Mouse (Mus musculus) MEL (cell line): Measurements from ENCODE around the gene Scn4b. TPM values are rescaled to one million over a fixed set of nuclear protein-coding genes. Genes with fewer than 3 reads are reported as not detected.

ENCODE experiments used
- DNase-seq: peaks from one replicate; pipeline ENCODE4 v3.0.0; 2011; ENCODE audit warnings: low read depth, low spot score
- H3K27ac ChIP-seq: 2 replicates; pipeline ENCODE4 v1.5.1; 2012; ENCODE audit warnings: low read depth, mild to moderate bottlenecking, control low read depth, low read length, moderate library complexity; ENCODE audit not compliant: control insufficient read depth
- H3K27me3 ChIP-seq, 2 experiments: fragments of 150-350 bp in 1 of 2; sonication (generic) in 1 of 2; 2 replicates each; pipeline ENCODE4 v1.6.1; 2012; ENCODE audit warnings: low read length in 2 of 2, mild to moderate bottlenecking in 2 of 2, improper control_type of control experiment in 1 of 2, moderate library complexity in 1 of 2; ENCODE audit not compliant: insufficient read depth in 2 of 2, control insufficient read depth in 1 of 2
- H3K36me3 ChIP-seq, 2 experiments: 2 replicates each; pipeline ENCODE4 v1.6.1; 2012 to 2014; ENCODE audit warnings: low read length in 2 of 2, improper control_type of control experiment in 1 of 2, inconsistent platforms in 1 of 2, mild to moderate bottlenecking in 1 of 2; ENCODE audit not compliant: insufficient read depth in 2 of 2, control insufficient read depth in 1 of 2
- H3K4me1 ChIP-seq, 2 experiments: fragments of 150-350 bp in 1 of 2; sonication (generic) in 1 of 2; 2 replicates each; pipeline ENCODE4 v1.6.1; 2012; ENCODE audit warnings: low read length in 2 of 2, improper control_type of control experiment in 1 of 2, mild to moderate bottlenecking in 1 of 2; ENCODE audit not compliant: insufficient read depth in 2 of 2, control insufficient read depth in 1 of 2
- H3K4me3 ChIP-seq, 2 experiments: fragments of 150-350 bp in 1 of 2; sonication (generic) in 1 of 2; 2 replicates each; pipeline ENCODE4 v1.5.1; 2012; ENCODE audit warnings: low read depth in 2 of 2, low read length in 2 of 2, mild to moderate bottlenecking in 2 of 2, moderate library complexity in 2 of 2, control low read depth in 1 of 2, improper control_type of control experiment in 1 of 2; ENCODE audit not compliant: control insufficient read depth in 1 of 2, insufficient read depth in 1 of 2
- H3K79me2 ChIP-seq: 2 replicates; pipeline ENCODE4 v1.6.1; 2012; ENCODE audit warnings: mild to moderate bottlenecking, low read length, moderate library complexity; ENCODE audit not compliant: control insufficient read depth, poor library complexity, insufficient read depth
- H3K9ac ChIP-seq: 2 replicates; pipeline ENCODE4 v1.6.1; 2012; ENCODE audit warnings: low read depth, mild to moderate bottlenecking, control low read depth, low read length, moderate library complexity; ENCODE audit not compliant: control insufficient read depth, poor library complexity, severe bottlenecking
- H3K9me3 ChIP-seq: fragments of 150-350 bp; sonication (generic); replicated peaks from 2 replicates; pipeline ENCODE4 v1.6.1; 2012; ENCODE audit warnings: mild to moderate bottlenecking, low read length, improper control_type of control experiment, moderate library complexity; ENCODE audit not compliant: insufficient read depth
- BHLHE40 ChIP-seq: IDR thresholded peaks from 2 replicates; pipeline ENCODE4 v1.6.1; 2012; ENCODE audit warnings: low read depth, mild to moderate bottlenecking, inconsistent platforms, low read length, improper control_type of control experiment, borderline replicate concordance
- CHD1 ChIP-seq: IDR thresholded peaks from 2 replicates; pipeline ENCODE4 v1.6.1; 2012; ENCODE audit warnings: low read depth, mild to moderate bottlenecking, inconsistent platforms, low read length, improper control_type of control experiment
- CTCF ChIP-seq, 3 experiments: IDR thresholded peaks in 2 of 3; conservative IDR thresholded peaks in 1 of 3; 2 replicates each; pipeline ENCODE4 v1.5.1; 2011 to 2012; ENCODE audit warnings: low read length in 3 of 3, low read depth in 2 of 3, mild to moderate bottlenecking in 2 of 3, improper control_type of control experiment in 1 of 3, inconsistent platforms in 1 of 3, mixed read lengths in 1 of 3, moderate library complexity in 1 of 3; ENCODE audit not compliant: control insufficient read depth in 1 of 3, insufficient read depth in 1 of 3, poor library complexity in 1 of 3, severe bottlenecking in 1 of 3
- E2F4 ChIP-seq: IDR thresholded peaks from 2 replicates; pipeline ENCODE4 v1.6.1; 2011; ENCODE audit warnings: low read depth, low read length, improper control_type of control experiment, borderline replicate concordance
- ELF1 ChIP-seq: IDR thresholded peaks from 2 replicates; pipeline ENCODE4 v1.6.1; 2014; ENCODE audit warnings: low read depth, mild to moderate bottlenecking, inconsistent platforms, low read length, improper control_type of control experiment, moderate library complexity
- EP300 ChIP-seq, 2 experiments: IDR thresholded peaks; 2 replicates each; pipeline ENCODE4 v1.6.1; 2011; ENCODE audit warnings: improper control_type of control experiment in 2 of 2, low read length in 2 of 2, low read depth in 1 of 2, mild to moderate bottlenecking in 1 of 2
- ETS1 ChIP-seq: IDR thresholded peaks from 2 replicates; pipeline ENCODE4 v1.6.1; 2012; ENCODE audit warnings: low read depth, mild to moderate bottlenecking, inconsistent platforms, low read length, improper control_type of control experiment, moderate library complexity
- GABPA ChIP-seq: IDR thresholded peaks from 2 replicates; pipeline ENCODE4 v1.6.1; 2012; ENCODE audit warnings: low read depth, mild to moderate bottlenecking, inconsistent platforms, low read length, improper control_type of control experiment, moderate library complexity
- GATA1 ChIP-seq: IDR thresholded peaks from 2 replicates; pipeline ENCODE4 v1.6.1; 2011; ENCODE audit warnings: low read depth, low read length, improper control_type of control experiment
- JUND ChIP-seq: IDR thresholded peaks from 2 replicates; pipeline ENCODE4 v1.6.1; 2011; ENCODE audit warnings: low read depth, mild to moderate bottlenecking, improper control_type of control experiment, low read length
- KAT2A ChIP-seq: conservative IDR thresholded peaks from 2 replicates; pipeline ENCODE4 v1.6.1; 2012; ENCODE audit warnings: low read depth, low read length, improper control_type of control experiment, inconsistent platforms
- MAFK ChIP-seq: IDR thresholded peaks from 2 replicates; pipeline ENCODE4 v1.6.1; 2011; ENCODE audit warnings: low read depth, mild to moderate bottlenecking, low read length, improper control_type of control experiment, borderline replicate concordance
- MEF2A ChIP-seq: IDR thresholded peaks from 2 replicates; pipeline ENCODE4 v1.6.1; 2014; ENCODE audit warnings: low read depth, mild to moderate bottlenecking, inconsistent platforms, low read length, improper control_type of control experiment; ENCODE audit not compliant: poor library complexity, insufficient replicate concordance, severe bottlenecking; ENCODE audit errors: extremely low read depth
- MXI1 ChIP-seq: IDR thresholded peaks from 2 replicates; pipeline ENCODE4 v1.6.1; 2011; ENCODE audit warnings: mild to moderate bottlenecking, low read depth, low read length, improper control_type of control experiment
- MYB ChIP-seq: IDR thresholded peaks from 2 replicates; pipeline ENCODE4 v1.6.1; 2011; ENCODE audit warnings: mild to moderate bottlenecking, low read depth, low read length, improper control_type of control experiment
- MYC ChIP-seq: IDR thresholded peaks from 2 replicates; pipeline ENCODE4 v1.6.1; 2011; ENCODE audit warnings: low read depth, mild to moderate bottlenecking, low read length, improper control_type of control experiment, moderate library complexity
- NELFE ChIP-seq: IDR thresholded peaks from 2 replicates; pipeline ENCODE4 v1.6.1; 2011; ENCODE audit warnings: low read depth, low read length, improper control_type of control experiment
- NRF1 ChIP-seq: IDR thresholded peaks from 2 replicates; pipeline ENCODE4 v1.6.1; 2014; ENCODE audit warnings: low read depth, mild to moderate bottlenecking, inconsistent platforms, low read length, improper control_type of control experiment, moderate library complexity; ENCODE audit not compliant: poor library complexity, insufficient read depth, severe bottlenecking
- POLR2A ChIP-seq, 2 experiments: IDR thresholded peaks; 2 replicates each; pipeline ENCODE4 v1.6.1; 2011 to 2012; ENCODE audit warnings: low read length in 2 of 2, mild to moderate bottlenecking in 2 of 2, control low read depth in 1 of 2, improper control_type of control experiment in 1 of 2, low read depth in 1 of 2, moderate library complexity in 1 of 2; ENCODE audit not compliant: control insufficient read depth in 1 of 2, insufficient read depth in 1 of 2, poor library complexity in 1 of 2
- POLR2AphosphoS2 ChIP-seq: IDR thresholded peaks from 2 replicates; pipeline ENCODE4 v1.6.1; 2011; ENCODE audit warnings: low read length, improper control_type of control experiment
- POLR2AphosphoS5 ChIP-seq: IDR thresholded peaks from 2 replicates; pipeline ENCODE4 v1.6.1; 2012; ENCODE audit warnings: low read depth, borderline replicate concordance, mild to moderate bottlenecking, inconsistent platforms, low read length, moderate library complexity, mixed read lengths
- RCOR1 ChIP-seq: IDR thresholded peaks from 2 replicates; pipeline ENCODE4 v1.6.1; 2012; ENCODE audit warnings: low read depth, mild to moderate bottlenecking, inconsistent platforms, low read length, improper control_type of control experiment
- SMC3 ChIP-seq: IDR thresholded peaks from 2 replicates; pipeline ENCODE4 v1.6.1; 2011; ENCODE audit warnings: low read depth, low read length, improper control_type of control experiment
- TAL1 ChIP-seq: IDR thresholded peaks from 2 replicates; pipeline ENCODE4 v1.6.1; 2012; ENCODE audit warnings: mild to moderate bottlenecking, inconsistent platforms, low read length, moderate library complexity, mixed read lengths
- TBP ChIP-seq: IDR thresholded peaks from 2 replicates; pipeline ENCODE4 v1.8.0; 2011; ENCODE audit warnings: low read depth, low read length, improper control_type of control experiment
- UBTF ChIP-seq: IDR thresholded peaks from 2 replicates; pipeline ENCODE4 v1.6.1; 2012; ENCODE audit warnings: low read depth, mild to moderate bottlenecking, inconsistent platforms, low read length, improper control_type of control experiment, moderate library complexity, borderline replicate concordance; ENCODE audit not compliant: insufficient read depth
- ZC3H11A ChIP-seq: IDR thresholded peaks from 2 replicates; pipeline ENCODE4 v1.6.1; 2012; ENCODE audit warnings: low read depth, mild to moderate bottlenecking, inconsistent platforms, low read length, improper control_type of control experiment
- ZKSCAN1 ChIP-seq: IDR thresholded peaks from 2 replicates; pipeline ENCODE4 v1.6.1; 2012; ENCODE audit warnings: low read depth, mild to moderate bottlenecking, inconsistent platforms, low read length, improper control_type of control experiment, moderate library complexity
- ZMIZ1 ChIP-seq: IDR thresholded peaks from 2 replicates; pipeline ENCODE4 v1.6.1; 2012; ENCODE audit warnings: low read depth, mild to moderate bottlenecking, inconsistent platforms, low read length, improper control_type of control experiment, moderate library complexity
- ZNF384 ChIP-seq: IDR thresholded peaks from 2 replicates; pipeline ENCODE4 v1.6.1; 2012; ENCODE audit warnings: low read depth, mild to moderate bottlenecking, inconsistent platforms, low read length, improper control_type of control experiment
- polyA plus RNA-seq, 2 experiments: library from polyadenylated mRNA; stranded (reverse) in 1 of 2; unstranded in 1 of 2; fragments of >175 nt in 1 of 2; fragments of >200 nt in 1 of 2; gene quantifications; 2 replicates each; pipeline versions ENCODE4 v1.2.1 to v1.2.4; 2012; ENCODE audit warnings: low replicate concordance in 2 of 2, low read depth in 1 of 2; ENCODE audit not compliant: insufficient read length in 2 of 2, insufficient read depth in 1 of 2, missing spikeins in 1 of 2
- total RNA-seq: library from RNA; depleted of rRNA; stranded (reverse); fragments of 300-350 nt; gene quantifications from 2 replicates; pipeline ENCODE4 v1.2.3, GENCODE M21; 2012

The Scn4b gene
- total and polyA plus RNA-seq, 3 experiments, result not detected

- no peaks in the 10 kb centered on the region for H3K9me3 ChIP-seq
- H3K27ac ChIP-seq, result no peak overlapping the region
- no peaks in the 10 kb centered on the region for H3K36me3 ChIP-seq
- no peak overlapping the region for H3K4me3 ChIP-seq
- no peaks in the 10 kb centered on the region for H3K79me2 ChIP-seq
- H3K9ac ChIP-seq, result no peak overlapping the region
- H3K4me1 ChIP-seq, result no peaks in the 10 kb centered on the region
- H3K27me3 ChIP-seq, result peaks cover 14% of the 10 kb centered on the region in 2 experiments
- no peak for TF ChIP-seq NRF1
- no peak for TF ChIP-seq POLR2AphosphoS2
- no peak for TF ChIP-seq NELFE
- TF ChIP-seq GABPA, result no peak
- no peak for TF ChIP-seq POLR2A (IDR thresholded peaks at IDR 0.05; ENCODE audit: control insufficient read depth in 1 of 2, insufficient read depth in 1 of 2, low read depth in 1 of 2, low read length in 2 of 2, poor library complexity in 1 of 2)
- TF ChIP-seq UBTF, result no peak
- TF ChIP-seq RCOR1, result no peak
- no peak for TF ChIP-seq ZMIZ1
- TF ChIP-seq E2F4, result no peak
- no peak for TF ChIP-seq ETS1
- no peak for TF ChIP-seq TAL1
- TF ChIP-seq TBP, result no peak
- TF ChIP-seq ZC3H11A, result no peak
- no peak for TF ChIP-seq EP300 (IDR thresholded peaks at IDR 0.05; ENCODE audit: low read depth in 1 of 2, low read length in 2 of 2)
- no peak for TF ChIP-seq JUND
- TF ChIP-seq MEF2A, result no peak
- TF ChIP-seq ZKSCAN1, result no peak
- no peak for TF ChIP-seq ZNF384
- peak; percentile 13 for DNase-seq
Measured at GRCm38 (mm10) chr9:45145533-45146266, 7.5 kb downstream of the Scn4b start.

- peaks cover 16 to 18% of the 10 kb centered on the region in 2 experiments for H3K27me3 ChIP-seq
- TF ChIP-seq EP300 (IDR thresholded peaks at IDR 0.05; ENCODE audit: low read depth in 1 of 2, low read length in 2 of 2), result no peak
- no peak for TF ChIP-seq MYB
- no peak for TF ChIP-seq POLR2AphosphoS5
- TF ChIP-seq GABPA, result no peak
- no peak for TF ChIP-seq MAFK
- TF ChIP-seq SMC3, result peak; percentile 77
- TF ChIP-seq ELF1, result no peak
- no peak for TF ChIP-seq MXI1
- TF ChIP-seq MEF2A, result no peak
- TF ChIP-seq JUND, result no peak
- no peak for TF ChIP-seq BHLHE40
- no peak for TF ChIP-seq NELFE
- peak; percentile 89 for TF ChIP-seq ZNF384
- peak; percentile 65 to 76 (median 71) for TF ChIP-seq CTCF (IDR thresholded peaks at IDR 0.05 in 2 of 3, conservative IDR thresholded peaks at IDR 0.05 in 1 of 3; ENCODE audit: control insufficient read depth in 1 of 3, insufficient read depth in 1 of 3, low read depth in 2 of 3, low read length in 3 of 3, poor library complexity in 1 of 3, severe bottlenecking in 1 of 3)
- TF ChIP-seq KAT2A, result no peak
- no peak for TF ChIP-seq UBTF
- TF ChIP-seq POLR2AphosphoS2, result no peak
- TF ChIP-seq GATA1, result no peak
- TF ChIP-seq CHD1, result no peak
- no peak for TF ChIP-seq MYC
Measured at GRCm38 (mm10) chr9:45146267-45146597, 8.0 kb downstream of the Scn4b start.

More at GRCm38 (mm10) chr9:45146267-45146597, 8.0 kb downstream of the Scn4b start:
- H3K9me3 ChIP-seq, result no peaks in the 10 kb centered on the region
- no peaks in the 10 kb centered on the region for H3K4me1 ChIP-seq
- H3K4me3 ChIP-seq, result no peak overlapping the region
- H3K9ac ChIP-seq, result no peak overlapping the region
- H3K27ac ChIP-seq, result no peak overlapping the region
- peak; percentile 44 for DNase-seq
- no peaks in the 10 kb centered on the region for H3K79me2 ChIP-seq
- H3K36me3 ChIP-seq, result no peaks in the 10 kb centered on the region
